Mouse (Mus musculus) liver, embryonic 14 days (tissue): ENCODE data around the gene Actl9. TPM values are rescaled to one million over a fixed set of nuclear protein-coding genes. Genes with fewer than 3 reads are reported as not detected.

Source experiments
- polyA plus RNA-seq: library from polyadenylated mRNA; depleted of rRNA; stranded (reverse); fragments of >200 nt; gene quantifications from 2 replicates; pipeline ENCODE4 v1.2.3, GENCODE M21; 2012; rRNA removed

Actl9 gene
- 0.03 TPM in 1 of 2 replicates, not detected in the other for polyA plus RNA-seq

GRCm38 (mm10) chr17:33432019-33432946 lies at the start of gene Actl9:
Gene Actl9, plus strand, starts transcription at chr17:33432896.

GRCm38 (mm10) chr17:33394182-33395034 lies 38.3 kb upstream of the Actl9 start, which contains the start of gene Zfp101:
Gene Zfp101, minus strand, starts transcription at chr17:33394641.

Other genes starting within 250 kb of the Actl9 start
- gene Olfr239, start 241.6 kb upstream of the Actl9 start, polyA plus RNA-seq, result not detected in 2 replicates
- gene Olfr1564, start 211.2 kb upstream of the Actl9 start, polyA plus RNA-seq, result 0.01 and 0.02 TPM in 2 replicates
- gene Zfp955a, start 177.8 kb upstream of the Actl9 start, polyA plus RNA-seq, result 2.1 and 2.3 TPM in 2 replicates
- gene Olfr63, start 168.2 kb upstream of the Actl9 start, polyA plus RNA-seq, result not detected in 2 replicates
- 1.7 and 1.8 TPM in 2 replicates for gene Zfp955b, start 143.4 kb upstream of the Actl9 start, polyA plus RNA-seq
- 1.9 and 2.1 TPM in 2 replicates for gene Zfp81, start 74.0 kb upstream of the Actl9 start, polyA plus RNA-seq
- 10.8 and 12.2 TPM in 2 replicates for gene Zfp101, start 38.3 kb upstream of the Actl9 start, polyA plus RNA-seq
- 8.1 and 9.1 TPM in 2 replicates for gene Adamts10, start 91.3 kb downstream of the Actl9 start, polyA plus RNA-seq
- gene Myo1f, start 122.8 kb downstream of the Actl9 start, polyA plus RNA-seq, result 3.1 and 4.3 TPM in 2 replicates
- 18.4 and 23.1 TPM in 2 replicates for gene Zfp414, start 196.2 kb downstream of the Actl9 start, polyA plus RNA-seq
- 1.1 and 1.8 TPM in 2 replicates for gene Pram1, start 205.2 kb downstream of the Actl9 start, polyA plus RNA-seq